Mouse (Mus musculus) ovary, postnatal 10 days (tissue): ENCODE measurements around the gene Itgb5.
A peak's percentile ranks its signal among the peaks of the same experiment; 100 is the strongest.

Experiments
- DNase-seq: peaks from one replicate; pipeline ENCODE4 v3.0.0; 2022; ENCODE audit warnings: low spot score

Itgb5 gene

DNA sequence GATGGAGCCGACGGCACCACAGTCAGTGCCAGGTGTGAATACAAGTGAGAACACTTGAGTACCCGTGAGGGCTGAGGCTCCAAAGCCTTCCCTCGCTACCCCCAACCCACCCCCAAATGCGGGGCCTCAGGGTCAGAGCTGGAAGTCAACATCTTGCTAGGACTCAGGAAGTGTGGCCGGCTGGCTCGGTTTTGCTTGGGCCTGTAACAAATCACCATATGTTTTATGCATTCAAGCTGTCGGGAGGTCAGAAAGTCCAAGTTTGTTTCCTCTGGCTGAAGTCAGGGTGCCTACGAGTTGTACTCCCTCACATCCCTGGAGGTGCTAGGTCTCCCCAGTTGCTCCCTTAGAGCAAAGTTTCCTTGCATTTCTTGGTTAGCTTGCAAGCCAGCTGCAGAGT, 110.2 kb downstream of the Itgb5 start:
- no peak for DNase-seq

DNA sequence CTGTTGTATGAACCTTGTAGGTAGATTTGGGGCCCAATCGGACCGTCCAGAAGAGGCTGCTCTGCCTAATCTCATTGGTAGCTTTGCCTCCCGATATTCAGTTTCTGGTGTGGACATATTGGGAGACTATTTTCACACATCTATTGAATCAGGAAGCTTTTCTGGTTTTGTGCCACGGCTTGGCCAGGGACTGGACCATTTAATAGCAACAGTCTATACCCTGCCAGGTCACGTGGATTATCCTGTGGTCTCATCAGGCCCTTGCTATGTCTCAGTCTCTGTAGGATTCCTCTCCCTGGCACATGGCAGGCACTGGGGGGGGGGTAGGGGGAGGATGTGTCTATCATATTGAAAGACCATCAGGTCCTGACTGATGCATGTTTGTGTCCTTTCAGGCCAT, 110.6 kb downstream of the Itgb5 start:
- no peak for DNase-seq

DNA sequence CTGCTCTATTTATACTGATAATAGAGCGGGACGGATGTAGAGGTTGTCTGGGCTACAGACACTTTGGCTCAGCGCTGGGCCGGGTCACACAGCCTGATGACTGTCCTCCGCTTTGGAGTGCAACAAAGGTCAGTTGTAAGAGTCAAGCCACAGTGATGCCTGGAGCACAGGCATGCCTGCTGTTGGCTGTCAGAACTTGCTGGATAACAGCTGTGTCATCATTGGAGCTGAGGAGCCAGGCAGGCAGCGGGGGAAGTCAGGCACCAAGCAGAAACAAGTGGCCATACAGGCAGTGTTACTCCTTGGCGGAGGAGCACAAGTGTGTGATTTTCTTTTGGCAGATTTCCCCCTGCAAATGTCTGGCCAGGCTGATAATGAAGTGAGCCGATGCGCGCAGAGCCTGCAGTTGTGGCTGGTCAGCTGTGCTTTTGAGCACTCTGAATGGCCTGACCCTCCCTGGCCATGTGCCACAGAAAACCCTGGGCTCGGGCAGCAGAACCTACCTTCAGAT, 111.9 kb downstream of the Itgb5 start:
- no peak for DNase-seq

DNA sequence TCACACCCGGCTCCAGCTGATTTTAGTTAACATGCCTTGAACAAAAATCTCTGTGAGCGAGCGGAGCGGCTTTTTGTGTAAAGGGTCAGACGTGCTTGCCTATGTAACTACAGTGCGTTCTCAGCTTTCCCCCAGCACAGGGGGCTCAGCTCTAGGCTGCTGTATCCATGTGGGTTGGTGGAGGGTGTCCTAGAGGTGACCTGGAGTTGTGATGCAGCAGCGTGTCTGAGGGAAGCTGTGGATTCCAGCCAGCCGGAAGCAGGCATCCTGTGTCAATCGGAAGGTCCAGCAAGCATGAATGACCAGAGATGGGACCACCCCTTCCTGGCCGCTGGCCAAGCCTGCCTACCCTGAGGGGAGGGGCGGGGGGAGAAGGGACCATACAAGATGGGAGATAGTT, 112.9 kb downstream of the Itgb5 start:
- no peak for DNase-seq

DNA sequence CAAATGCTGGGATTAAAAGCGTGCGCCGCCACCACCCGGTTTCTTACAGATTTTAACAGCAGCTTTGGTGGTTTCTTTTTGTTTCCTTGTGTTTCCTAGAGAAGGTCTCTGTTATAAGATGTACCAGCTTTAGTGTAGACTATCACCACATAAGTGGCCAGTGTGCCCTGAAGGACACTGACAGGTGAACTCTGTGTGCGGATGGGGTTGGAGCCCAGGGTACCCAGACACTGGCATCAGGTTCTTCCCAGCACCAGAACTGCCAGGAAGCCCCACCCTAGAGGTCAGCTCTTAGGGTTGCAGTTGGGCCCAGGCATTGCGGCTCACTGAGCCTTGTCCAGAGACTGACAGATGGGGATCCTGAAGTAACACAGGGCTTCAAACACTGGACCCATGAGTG, 113.9 kb downstream of the Itgb5 start:
- DNase-seq: no peak

DNA sequence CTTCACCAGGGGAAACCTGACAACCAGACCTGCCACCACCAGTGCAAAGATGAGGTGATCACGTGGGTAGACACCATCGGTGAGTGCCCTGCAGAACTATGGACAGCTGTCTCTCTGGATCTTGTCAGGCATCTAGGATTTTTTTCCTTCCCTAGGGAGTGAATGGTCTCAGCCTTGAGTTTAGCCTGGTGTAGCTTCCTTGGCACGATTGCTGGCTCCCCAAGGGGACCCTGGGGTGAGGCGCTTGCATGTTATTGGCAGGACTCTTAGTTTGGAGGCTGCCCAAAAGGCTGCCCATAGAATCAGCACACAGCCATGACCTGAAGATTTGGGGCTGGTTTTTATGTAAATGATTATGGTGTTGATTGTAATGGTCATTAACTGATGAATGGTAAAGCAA, 114.7 kb downstream of the Itgb5 start:
- DNase-seq: no peak

DNA sequence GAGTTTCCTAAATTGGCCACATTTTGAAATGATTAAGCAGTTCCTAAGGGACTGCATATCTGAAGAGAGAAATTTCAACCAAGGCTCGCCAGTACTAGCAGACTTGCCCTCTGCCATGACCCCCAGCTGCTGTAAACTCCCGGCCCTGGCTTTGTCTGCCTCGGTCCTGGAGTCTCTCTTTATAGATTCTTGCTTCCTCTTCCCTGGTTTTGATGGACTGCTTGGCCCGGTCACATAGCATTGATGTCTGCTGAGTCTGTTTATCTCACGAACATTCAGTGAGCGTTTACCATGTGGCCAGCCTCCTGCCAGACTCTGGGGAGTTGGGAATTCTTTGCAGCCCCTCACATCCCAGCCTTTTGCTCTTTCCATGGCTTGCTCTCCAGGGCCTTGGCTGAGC, 115.3 kb downstream of the Itgb5 start:
- no peak for DNase-seq

DNA sequence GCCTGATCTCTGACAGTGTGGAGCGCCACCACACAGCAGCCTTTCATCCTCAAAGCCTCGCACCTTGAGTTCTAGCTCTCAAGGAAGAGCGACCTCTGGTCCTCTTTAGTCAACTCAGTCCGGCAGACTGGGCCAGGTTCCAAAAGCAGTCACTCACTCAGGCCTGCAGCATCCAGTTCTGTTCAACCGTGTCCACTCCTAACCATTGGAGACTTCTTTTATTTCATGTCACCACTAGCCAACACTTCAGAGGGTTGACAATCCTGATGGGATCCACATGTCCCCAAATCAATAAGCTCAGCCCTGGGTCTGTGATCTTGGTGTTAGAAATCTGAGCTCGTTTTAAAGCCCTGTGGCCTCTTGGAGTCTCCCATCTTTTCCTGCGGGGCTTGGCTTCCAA, 116.6 kb downstream of the Itgb5 start:
- no peak for DNase-seq

DNA sequence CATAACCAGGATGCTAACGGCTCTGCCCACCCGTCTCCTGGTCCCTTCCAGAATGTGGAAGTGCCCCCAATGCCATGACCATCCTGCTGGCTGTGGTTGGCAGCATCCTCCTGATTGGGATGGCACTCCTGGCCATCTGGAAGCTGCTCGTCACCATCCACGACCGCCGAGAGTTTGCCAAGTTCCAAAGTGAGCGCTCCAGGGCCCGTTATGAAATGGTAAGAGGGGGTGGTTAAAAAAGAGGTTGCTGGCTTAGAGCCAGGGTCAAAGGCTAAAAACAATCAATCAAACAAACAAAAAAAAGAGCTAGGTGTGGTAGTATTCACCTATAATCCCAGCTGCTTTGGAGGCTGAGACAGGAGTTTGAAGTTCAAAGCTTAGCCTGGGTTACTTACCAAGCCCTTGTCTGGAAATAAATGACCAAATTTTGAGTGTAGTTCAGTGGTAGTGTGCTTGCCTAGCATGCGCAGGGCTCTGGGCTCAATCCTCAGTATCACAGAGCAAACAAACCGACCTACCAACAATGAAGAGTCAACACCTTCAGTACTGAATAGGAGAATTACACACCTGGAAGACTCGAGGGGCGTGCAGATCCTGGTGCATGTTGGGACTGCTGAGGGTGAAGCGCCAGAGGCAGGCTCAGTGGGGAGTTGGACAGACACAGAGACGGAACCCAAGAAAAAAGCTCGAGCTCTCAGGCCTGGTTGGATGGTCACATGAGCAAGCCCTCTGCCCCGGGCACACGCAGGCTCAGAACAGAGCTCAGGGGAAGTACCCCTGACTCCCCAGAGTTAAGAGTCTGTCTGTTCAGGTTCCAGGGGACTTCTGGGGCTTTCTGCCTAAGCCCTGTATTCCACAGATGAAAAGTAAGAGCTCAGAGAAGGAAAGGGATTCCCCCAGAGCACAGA, 118.5 kb downstream of the Itgb5 start:
- DNase-seq: no peak

DNA sequence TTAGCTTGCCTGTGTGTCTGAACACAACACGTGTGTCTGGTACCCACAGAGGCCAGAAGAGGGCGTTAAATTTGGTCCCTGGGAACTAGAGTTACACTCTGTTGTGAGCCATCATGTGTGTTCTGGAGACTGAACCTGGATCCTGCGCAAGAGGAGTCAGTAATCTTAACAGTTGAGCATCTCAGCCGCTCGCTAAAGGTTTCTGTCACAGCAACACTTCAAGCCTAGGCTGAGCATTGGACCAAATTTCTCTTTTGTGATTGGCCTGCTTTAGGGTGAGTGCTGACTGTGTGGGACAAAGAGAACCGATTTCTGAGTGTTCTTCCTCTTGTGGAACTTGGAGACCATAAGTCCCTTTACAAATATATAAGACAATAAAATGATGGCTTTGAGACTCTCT, 120.9 kb downstream of the Itgb5 start:
- DNase-seq: no peak

DNA sequence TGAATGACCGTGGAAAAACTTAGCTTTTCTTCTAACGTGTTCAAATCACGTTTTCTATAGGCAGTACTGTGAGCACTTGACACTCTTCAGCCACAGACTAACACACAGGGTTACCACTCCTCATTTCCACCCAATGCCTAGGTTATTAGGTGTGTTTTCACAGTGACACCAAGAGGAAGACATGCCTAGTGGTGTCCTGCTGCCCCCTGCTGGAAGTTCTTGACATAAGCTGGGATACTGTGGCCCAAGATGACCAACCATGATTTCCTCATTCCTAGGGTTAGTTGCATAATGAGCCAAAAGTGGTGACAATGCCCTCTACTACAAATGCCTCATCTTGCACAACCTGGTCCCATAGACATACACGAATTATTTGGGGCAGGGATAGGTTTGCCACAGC, 121.4 kb downstream of the Itgb5 start:
- DNase-seq: peak; percentile 66

DNA sequence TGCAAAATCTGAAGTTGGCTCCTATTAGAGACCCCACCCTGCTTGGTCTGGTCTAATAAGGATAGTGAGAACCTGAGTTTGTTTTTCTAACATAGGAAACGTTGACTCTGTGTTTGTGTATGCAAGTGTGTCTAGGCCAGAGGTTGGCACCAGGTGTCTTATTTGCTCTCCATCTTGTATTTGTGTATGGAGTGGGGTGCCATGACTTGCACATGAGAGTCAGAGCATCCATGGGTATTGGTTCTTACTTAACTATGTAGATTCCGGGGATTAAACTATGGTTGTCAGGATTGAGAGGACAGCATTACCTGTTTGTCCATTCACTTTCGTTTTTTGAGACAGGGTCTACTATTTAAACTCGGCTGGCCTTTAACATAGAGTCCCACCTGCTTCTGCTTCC, 123.5 kb downstream of the Itgb5 start:
- no peak for DNase-seq

DNA sequence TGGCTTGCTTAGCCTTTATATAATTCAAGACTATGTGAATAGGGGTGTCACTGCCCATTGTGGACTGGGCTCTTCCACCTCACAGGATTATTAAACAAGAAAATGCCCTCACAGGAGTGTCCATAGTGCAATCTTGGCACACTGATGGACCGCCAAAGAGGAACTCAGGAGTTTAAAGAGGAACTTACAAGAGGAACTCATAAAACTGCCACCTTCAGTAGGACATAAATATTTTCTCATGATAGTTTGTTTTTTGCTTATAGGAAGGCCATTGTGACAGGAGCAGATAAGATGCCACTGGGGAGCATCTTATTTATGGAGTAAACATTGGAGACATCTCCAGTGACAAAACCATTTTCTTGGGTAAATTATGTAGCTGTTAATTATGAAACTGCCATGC, 125.3 kb downstream of the Itgb5 start:
- DNase-seq: no peak

DNA sequence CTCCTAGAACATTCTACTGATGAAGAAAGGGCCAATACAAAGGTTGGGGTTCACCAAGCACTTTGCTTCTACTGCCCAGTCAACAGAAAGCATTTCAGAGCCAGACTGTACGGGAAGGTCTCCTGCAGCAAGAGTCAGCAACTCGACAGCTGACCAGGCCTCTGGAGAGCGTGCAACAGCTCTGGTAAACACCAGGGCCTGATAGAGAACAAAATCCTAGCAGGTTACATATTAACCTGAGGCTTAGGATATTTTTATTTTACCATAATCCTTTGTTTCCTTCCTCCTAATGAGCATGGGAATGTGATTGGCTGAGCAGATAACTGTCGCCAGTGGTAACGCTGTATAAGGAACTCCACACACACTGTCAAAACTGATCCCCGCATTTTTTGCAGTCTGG, 134.0 kb downstream of the Itgb5 start:
- no peak for DNase-seq

DNA sequence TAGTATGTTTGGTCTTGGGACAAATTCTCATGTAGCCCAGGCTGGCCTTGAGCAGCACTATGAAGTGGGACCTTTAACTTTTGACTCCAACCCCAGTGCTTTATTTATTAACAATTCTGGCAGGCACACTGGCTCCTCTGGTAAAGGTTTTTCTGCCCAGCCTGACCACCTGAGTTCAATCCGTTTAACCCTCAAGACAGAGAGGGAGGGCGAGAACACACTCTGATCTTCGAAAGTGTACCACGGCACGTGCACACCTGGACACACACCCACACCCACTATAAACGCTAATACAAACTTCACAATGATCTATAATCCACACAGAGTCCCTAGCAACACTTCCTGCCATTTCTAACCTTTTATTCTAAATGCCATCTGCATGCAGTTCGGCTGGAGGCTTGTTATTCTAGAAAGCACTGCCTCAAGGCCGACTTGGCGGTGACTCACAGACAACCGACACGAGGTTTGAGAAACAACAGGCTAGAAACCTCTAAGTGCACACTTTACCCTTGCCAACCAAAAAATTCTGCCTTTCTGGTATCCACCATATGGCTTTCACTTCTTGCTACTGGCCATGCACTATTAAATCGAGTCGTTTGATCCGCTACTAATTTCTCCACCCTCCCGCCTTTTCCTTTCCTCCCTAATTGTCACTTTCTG, 136.5 kb downstream of the Itgb5 start:
- DNase-seq: no peak

DNA sequence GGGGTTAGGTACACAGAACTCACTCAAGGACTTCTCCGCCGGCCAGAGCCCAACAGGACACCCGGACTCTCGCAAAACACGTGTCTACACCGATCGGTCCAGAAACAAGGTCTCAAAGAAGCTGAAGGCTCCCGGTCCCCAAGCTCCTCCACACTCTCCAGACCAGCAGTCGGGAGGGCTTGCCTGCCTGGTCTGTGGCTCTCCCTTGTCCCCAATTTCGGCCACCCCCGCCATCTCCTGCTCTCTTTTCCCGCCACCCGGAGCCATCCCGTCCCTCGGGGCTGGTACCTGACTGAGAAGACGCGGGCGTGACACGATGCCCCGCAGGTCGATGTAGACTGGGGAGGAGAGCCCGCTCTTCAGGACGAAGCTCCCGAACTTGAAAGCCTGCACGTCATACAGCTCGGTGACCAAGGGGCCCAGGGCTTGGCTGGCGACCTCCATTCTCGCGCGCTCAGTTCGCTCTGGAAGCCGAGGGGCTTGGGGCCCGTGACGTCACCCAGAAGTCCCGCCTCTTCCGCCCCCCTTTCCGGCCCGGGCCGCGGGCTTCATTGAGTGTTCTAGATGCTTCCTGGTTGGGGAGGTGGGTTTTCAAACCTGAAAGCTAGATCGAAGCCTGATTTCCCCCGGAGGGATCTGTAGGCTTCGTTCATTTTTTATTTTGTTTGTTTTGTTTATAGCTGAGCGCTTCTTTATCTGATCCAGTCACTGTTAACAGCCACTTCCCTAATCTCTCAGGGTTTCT, 137.2 kb downstream of the Itgb5 start, which contains the start of gene Umps:
Umps (minus strand) TSS at position 501 of the 745 bp plus-strand sequence.
- peak; percentile 62 for DNase-seq

DNA sequence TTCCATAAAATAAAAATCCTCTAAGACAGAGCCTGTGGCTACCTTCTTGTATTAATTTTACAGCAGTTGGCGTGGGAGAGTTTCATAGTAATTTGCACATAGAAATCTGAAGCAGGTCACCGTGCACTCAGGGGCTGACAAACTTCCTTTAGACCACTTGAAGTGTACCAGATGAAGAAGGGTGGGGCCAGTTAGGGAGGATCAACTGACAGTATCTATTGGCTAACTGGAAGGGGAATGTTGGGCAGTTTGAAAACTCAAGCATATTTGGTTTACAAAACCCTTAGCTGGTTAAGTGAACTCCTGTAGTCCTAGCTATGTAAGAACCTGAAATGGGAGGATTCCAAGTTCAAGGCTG, 137.8 kb downstream of the Itgb5 start:
- no peak for DNase-seq

DNA sequence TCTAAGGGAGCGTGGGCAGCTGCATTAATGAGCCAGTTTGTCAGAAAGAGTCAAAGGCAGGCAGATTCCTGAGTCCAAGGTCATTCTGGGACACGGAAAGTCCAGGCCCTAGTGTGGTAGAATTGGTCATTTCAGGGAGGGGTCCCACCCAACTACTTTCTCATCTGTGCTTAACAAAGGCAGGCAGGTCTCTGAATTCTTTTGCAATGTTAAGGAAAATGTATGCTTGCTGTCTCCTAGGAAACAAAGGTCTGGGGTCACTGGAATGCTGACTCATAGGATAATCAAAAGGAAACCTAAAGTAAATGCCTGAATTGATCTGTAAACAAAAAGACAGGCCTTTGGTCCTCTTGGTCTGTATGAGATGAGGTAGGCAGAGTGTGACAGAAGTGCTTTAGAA, 150.4 kb downstream of the Itgb5 start:
- DNase-seq: no peak

DNA sequence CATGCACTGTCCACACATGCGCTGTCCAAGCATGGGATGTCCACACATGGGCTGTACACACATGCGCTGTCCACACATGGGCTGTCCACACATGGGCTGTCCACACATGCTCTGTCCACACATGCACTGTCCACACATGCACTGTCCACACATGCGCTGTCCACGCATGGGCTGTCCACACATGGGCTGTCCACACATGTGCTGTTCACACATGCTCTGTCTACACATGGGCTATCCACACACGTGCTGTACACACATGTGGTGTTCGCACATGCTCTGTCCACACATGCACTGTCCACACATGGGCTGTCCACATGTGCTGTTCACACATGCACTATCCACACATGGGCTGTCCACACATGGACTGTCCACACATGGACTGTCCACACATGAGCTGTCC, 154.2 kb downstream of the Itgb5 start:
- no peak for DNase-seq

DNA sequence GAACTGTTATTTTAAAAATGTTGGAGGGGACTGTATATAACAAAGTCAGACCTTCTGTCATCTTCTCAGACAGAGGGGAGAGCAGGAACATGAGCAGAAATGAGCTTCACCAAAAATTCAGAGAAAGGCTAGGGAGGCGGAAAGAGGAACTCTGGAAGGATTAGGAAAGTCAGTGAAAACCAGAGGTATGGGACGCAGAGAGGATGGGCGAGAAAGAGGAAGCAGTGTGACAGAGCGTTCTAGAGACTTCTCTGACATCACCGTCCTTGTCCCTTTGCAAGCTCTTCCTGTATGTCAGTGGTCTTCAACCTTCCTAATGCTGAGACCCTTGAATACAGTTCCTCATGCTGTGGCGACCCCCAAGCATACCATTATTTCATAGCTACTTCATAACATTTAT, 155.9 kb downstream of the Itgb5 start:
- no peak for DNase-seq

DNA sequence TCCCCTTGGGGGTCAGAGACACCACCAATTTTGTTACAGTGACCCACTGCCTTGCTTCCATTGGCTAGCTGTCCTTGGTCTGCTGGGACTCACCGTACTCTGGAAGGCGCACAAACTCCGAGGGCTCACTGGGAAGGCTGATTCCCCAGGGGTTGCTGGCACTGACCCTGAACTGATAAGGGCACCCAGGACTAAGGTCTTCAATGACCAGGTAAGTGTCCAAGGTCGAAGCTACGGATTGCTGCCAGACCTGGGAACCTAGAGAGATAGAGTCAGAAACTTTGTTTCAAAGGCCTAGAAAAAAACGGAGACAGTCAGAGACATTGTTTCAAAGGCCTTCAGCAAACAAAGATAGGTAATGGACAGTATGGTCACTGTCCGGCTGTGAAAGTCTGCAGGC, 157.5 kb downstream of the Itgb5 start:
- DNase-seq: no peak

DNA sequence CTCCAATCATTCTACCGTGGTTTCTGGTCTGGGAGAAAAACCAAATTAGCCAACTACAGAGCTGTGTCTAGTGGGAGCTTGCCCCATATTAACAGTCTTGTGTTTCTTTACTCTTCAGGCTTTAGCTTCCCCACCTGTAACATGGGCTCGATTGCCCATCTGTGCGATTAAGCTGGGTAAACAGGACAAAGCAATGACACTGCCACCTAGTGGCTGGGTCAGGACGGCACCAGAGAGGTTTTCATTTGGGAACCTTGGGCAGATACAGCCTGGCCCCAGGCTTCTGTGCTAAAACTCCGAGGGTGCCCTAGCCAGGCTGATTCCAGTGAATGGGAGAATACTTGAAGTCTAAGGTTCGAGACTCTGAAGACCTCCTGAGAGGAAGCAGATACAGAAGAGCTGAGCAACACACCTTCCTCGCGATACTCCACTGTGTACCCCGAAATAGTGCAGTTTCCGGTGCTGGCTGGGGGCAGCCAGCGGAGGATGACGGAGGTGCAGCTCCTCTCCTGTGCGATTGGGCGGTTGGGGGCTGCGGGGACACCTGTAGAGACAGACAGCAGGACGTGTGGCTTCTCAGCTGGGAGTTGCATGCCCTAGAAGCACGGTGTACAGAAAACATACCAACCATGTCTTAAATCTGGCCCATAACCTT, 159.0 kb downstream of the Itgb5 start:
- DNase-seq: no peak
